Mouse (Mus musculus): ENCODE measurements at regions not wholly inside any gene's neighbourhood (a gene's known extent, or its start where the extent isn't known, plus 50 kb on each side); places are given as distances from the start of the nearest gene placed in this dataset.
A peak's percentile ranks its signal among the peaks of the same experiment; 100 is the strongest.

DNA sequence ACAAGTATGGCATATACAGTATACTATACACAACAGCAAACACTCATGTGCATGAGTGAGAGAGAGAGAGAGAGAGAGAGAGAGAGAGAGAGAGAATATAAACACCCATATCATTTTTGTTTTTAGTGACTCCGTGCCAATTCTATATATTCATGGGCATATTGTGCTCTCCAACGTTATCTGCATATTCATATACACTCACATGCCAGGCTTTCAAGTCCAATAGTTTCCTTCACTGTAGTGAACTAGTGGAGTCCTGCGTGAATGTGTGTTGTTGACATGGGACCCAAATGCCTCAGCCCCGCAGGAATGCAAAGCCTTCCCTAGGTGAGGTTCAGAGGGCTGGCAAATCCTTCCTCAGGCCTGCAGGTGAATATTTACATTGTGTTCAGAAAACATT lies 53.4 kb upstream of the Nab1 start:
- DNase-seq (ENCODE audit: low spot score in 2 of 2): no peak

DNA sequence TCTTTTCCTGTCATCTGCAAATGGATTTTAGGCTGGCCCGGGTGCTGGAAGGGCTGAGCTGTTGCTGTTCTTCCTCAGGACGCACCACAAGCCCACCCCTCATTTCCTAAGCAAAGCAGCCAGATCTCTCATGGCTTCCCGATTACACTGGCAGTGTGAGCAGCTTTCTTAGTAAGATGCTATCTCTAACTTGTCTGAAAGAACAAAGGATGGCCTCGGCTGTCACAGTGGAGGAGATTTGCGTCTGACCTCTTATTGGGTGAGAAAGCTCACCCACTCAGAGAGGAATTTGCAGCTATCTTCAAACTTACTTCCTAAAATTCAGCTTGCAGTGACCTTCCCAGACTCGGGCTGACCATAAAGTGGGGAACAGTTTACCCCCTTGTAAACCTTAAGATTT lies 64.7 kb upstream of the Nemp2 start:
- DNase-seq (ENCODE audit: low spot score in 2 of 2): no peak

DNA sequence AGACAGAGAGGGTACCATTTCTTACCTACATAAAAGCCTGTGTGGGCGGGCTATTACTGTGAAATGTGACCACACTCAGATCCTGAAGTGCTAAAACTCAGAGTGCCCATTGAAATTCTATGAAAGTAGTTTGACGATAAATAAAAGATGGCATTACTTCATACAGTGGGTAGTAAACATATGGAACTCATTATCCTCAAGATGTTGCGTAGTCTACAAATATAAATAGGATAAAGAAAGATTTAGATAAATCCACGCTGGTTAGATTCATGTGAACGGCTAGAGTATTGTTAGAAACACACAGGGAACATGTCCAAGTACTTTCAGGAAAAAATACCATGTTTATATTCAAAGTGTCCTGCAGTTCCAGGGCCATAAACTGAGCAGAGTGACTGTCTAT lies 58.8 kb upstream of the Nemp2 start:
- no peak for DNase-seq (ENCODE audit: low spot score in 2 of 2)

DNA sequence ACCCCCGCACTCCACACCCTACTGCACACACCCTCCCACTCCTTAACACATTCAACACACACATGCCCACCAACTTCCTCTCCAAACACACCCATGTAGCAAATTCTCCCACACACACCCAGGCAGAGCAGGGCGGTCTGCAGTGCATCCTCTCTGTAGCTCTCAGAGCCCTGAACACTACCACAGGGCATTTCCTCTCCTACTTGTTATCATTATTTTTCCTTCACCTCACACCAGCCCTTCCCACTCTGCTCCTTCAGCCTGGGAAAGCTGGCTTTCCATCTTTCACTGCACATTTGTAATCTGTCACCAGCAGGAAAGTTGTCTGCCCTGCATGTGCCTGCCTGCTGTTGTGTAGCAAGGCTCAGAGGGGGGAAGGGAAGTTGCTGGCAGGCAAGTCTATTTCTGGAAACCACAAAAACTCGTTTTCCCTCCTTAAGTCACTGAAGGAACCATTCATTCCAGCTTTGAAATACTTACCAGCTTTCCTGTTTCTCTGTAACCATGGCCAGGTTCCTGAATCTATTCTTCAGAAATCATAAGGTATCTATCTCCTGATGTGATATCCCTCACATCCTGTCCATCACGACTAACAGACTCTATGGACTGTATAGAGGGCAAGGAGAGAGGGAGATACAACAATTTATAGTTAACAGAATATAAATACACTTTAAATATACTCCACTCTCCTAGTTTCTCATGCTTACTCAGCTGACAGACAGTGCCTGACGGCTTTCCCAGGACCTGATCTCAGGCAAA lies 52.0 kb upstream of the Nemp2 start:
- peak in 1 of 2 experiments; percentile 29 for DNase-seq (ENCODE audit: low spot score in 2 of 2)

DNA sequence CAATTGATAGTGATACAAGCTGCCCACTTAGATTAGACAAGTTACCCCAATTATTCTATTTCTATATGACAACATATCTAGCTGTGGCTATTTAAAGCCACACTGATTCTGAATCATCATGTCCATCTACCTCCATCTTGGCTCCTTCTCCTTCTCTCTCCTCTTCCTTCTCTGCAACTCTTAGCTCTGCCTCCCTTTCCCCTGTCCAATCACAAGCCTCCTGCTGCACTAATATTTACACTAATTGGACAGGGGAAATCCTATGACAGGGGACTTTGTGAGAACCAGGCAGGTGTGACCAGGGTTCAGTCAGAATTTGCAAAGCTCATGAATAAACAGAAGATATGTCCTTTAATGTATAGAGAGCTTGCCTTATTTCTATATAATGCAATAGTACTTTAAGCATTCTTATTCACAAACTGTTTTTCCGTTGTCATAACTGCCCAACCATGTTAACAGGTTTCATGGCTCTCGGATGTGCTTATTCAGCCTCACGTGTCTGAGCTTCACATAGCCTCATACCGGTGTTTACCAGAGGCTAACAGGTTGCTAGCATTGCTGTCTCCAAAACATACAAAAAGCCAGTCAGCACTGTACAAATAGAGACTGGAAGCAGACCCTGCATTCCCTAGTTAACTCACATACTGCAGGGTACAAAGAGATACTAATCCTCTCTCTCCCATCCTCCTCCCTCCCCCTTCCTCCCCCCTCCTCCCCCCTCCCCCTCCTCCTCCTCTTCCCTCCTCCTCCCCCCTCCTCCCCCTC lies 50.2 kb upstream of the Nemp2 start:
- no peak for DNase-seq (ENCODE audit: low spot score in 2 of 2)
